18 mouse cellular contexts compared by ENCODE assay signal in the genomic region with DNA sequence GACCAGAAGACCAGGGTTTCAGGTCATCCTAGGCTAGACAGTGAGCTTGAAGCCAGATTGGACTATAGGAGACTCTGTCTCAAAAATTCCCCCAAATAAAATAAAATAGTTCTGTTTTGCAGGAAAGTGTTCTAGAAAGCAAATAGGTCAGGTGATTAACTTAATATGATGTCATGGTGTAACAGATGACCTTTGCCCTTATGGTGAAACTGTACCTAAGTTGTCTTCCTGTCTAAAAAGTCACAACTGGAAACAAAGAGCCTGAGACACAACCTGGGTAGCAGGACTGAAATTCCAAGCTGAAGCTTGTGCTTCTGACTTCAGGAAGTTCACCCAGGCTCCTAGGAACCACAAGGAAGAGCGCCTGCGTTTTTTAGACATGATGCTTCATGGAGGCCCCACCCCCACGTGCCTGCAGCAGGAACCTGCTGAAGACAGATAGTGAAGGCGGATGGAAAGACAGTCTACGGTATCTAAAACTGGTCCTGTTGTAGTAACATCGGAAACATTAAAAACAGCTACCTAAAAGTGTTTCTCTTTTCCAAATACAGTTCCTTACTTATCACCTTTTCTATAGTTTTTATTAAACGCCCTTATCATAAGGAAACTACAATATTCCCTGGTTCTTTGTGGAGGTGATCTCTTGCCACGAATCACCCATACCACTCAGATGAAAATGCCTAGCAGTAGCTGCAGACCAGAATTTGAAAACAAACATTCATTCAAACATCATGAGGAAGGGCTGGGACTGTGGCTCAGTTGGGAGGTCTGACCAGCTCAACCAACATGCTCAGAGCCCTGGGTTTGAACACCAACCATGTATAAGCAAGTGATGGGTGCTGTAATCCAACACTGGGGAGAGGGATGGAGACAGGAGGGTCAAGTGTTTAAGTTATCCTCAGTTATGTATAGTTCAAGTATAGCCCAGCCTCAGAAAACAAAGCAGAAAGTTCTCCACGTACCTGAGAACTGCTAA. TPM values are rescaled to one million over a fixed set of nuclear protein-coding genes. Genes with fewer than 3 reads are reported as not detected.
DNase-seq lines count a peak whose midpoint lies in the region; ATAC-seq and TF ChIP-seq lines count a peak whose summit lies in the region.
"Had no signal": no experiment of that assay in that cellular context is flagged by ENCODE, and none has a peak within 500 bp of the region (broad histone marks: within the 10 kb centered on the region; RNA-seq: fewer than 3 reads in every experiment).

No protein-coding gene starts in this region.

- TF ChIP-seq CTCF in heart, adult 2 months (IDR thresholded peaks at IDR 0.05): no peak
- no peak for TF ChIP-seq CTCF in left cerebral cortex, adult 2 months (IDR thresholded peaks at IDR 0.05)
- no peak for TF ChIP-seq CTCF in gastrocnemius, adult 2 months (IDR thresholded peaks at IDR 0.05)

- WGBS in heart, embryonic 10.5 days: 59% methylated on average over 9 of the region's 9 CpGs
- 65% methylated on average over 9 of the region's 9 CpGs for WGBS in heart, adult 2 months

- intact Hi-C loops in heart, adult 2 months (cut with DNase I): no loop called here
- intact Hi-C loops in left cerebral cortex, adult 2 months (cut with DNase I): no loop called here
- intact Hi-C loops in gastrocnemius, adult 2 months (cut with DNase I): loop anchor here (5.0 kb wide), 1 partner anchor 53 kb away; a partner anchor contains a TSS

- no peak overlapping the region for H3K4me3 ChIP-seq in heart, embryonic 10.5 days
- H3K4me3 ChIP-seq in heart, adult 2 months: no peak overlapping the region
- no peak overlapping the region for H3K4me3 ChIP-seq in left cerebral cortex, adult 2 months
- no peak overlapping the region for H3K4me3 ChIP-seq in gastrocnemius, adult 2 months
- H3K4me3 ChIP-seq: embryonic facial prominence, embryonic 15.5 days; layer of hippocampus, adult 2 months; midbrain, embryonic 10.5 days had no signal

- peak; percentile 64 for DNase-seq in heart, embryonic 10.5 days (ENCODE audit: low spot score)
- no peak for DNase-seq in heart, adult 2 months
- DNase-seq in MEL-GATA-1-ER (ENCODE audit: extremely low read depth, low read depth): peak; percentile 69
- DNase-seq in left cerebral cortex, adult 2 months (ENCODE audit: extremely low spot score in 1 of 2, low spot score in 2 of 2): no peak
- DNase-seq in layer of hippocampus, adult 9-11 months: no peak
- DNase-seq in gastrocnemius, adult 2 months: no peak
- DNase-seq: cerebellum, adult 11-12 months; gastrocnemius, postnatal 25 days; lung, adult 2 months; right cerebral cortex, adult 18-20 months; thymus, postnatal 4 days had no signal

- H3K4me1 ChIP-seq in heart, embryonic 10.5 days: peaks cover 39% of the 10 kb centered on the region
- peaks cover 5% of the 10 kb centered on the region for H3K4me1 ChIP-seq in heart, adult 2 months (ENCODE audit: control insufficient read depth, insufficient read depth, low read length)

- H3K27me3 ChIP-seq in heart, embryonic 10.5 days (ENCODE audit: insufficient read depth, poor library complexity, severe bottlenecking): no peaks in the 10 kb centered on the region
- no peaks in the 10 kb centered on the region for H3K27me3 ChIP-seq in heart, adult 2 months (ENCODE audit: control insufficient read depth, insufficient read depth, low read length)
- H3K27me3 ChIP-seq: embryonic facial prominence, embryonic 15.5 days had no signal

- H3K27ac ChIP-seq in heart, embryonic 10.5 days: peak overlapping the region; percentile 36
- H3K27ac ChIP-seq in heart, adult 2 months: no peak overlapping the region
- H3K27ac ChIP-seq in left cerebral cortex, adult 2 months: no peak overlapping the region
- H3K27ac ChIP-seq in gastrocnemius, adult 2 months: no peak overlapping the region
- H3K27ac ChIP-seq: embryonic facial prominence, embryonic 15.5 days; hindbrain, postnatal 0 days; layer of hippocampus, adult 2 months; midbrain, embryonic 10.5 days had no signal

- TF ChIP-seq EP300 in heart, adult 2 months (IDR thresholded peaks at IDR 0.05; ENCODE audit: insufficient read depth, low read depth, low read length): no peak

- ATAC-seq in erythroid progenitor cell, adult 5-6 weeks (replicated peaks; ENCODE audit: low FRiP score, poor library complexity, severe bottlenecking): peak; percentile 81
- ATAC-seq in megakaryocyte progenitor cell, adult 5-6 weeks (replicated peaks; ENCODE audit: poor library complexity): peak; percentile 63
- ATAC-seq: forebrain, embryonic 16.5 days; hindbrain, postnatal 0 days had no signal

- no peak for TF ChIP-seq POLR2A in heart, adult 2 months (IDR thresholded peaks at IDR 0.05; ENCODE audit: insufficient read depth, low read depth, low read length)

- H3K36me3 ChIP-seq in heart, embryonic 10.5 days: peaks cover 3% of the 10 kb centered on the region; the same call in 1 of the 2 replicates
- H3K36me3 ChIP-seq in heart, adult 2 months (ENCODE audit: control insufficient read depth, insufficient read depth, low read length): no peaks in the 10 kb centered on the region
- H3K36me3 ChIP-seq: midbrain, embryonic 10.5 days had no signal

- no peak overlapping the region for H3K9ac ChIP-seq in heart, adult 2 months (ENCODE audit: low read depth, low read length)
- H3K9ac ChIP-seq: embryonic facial prominence, embryonic 15.5 days had no signal

- H3K79me2 ChIP-seq in heart, adult 2 months (replicated peaks; ENCODE audit: control insufficient read depth, insufficient read depth, low read length): no peaks in the 10 kb centered on the region

- H3K9me3 ChIP-seq in heart, embryonic 10.5 days: no peaks in the 10 kb centered on the region
- H3K9me3 ChIP-seq: embryonic facial prominence, embryonic 15.5 days; midbrain, embryonic 10.5 days had no signal

RNA-seq across cellular contexts. Expression of a gene that starts 12.3 kb away (rescaled TPM):
- polyA plus RNA-seq in heart, embryonic 10.5 days (2016; fragmentation: Nextera tagmentation; extraction: Ambion mirVana): 123 and 129 TPM in 2 replicates
- 10 to 100 TPM; 43.0 to 50.5 TPM for total RNA-seq in heart, adult 2 months (2021)
- polyA plus RNA-seq in heart, adult 2 months (2012; rRNA removed): 39.4 and 77.7 TPM in 2 replicates
- total RNA-seq in erythroid progenitor cell, adult 5-6 weeks (2015; ENCODE audit: low replicate concordance): 71.4 and 112 TPM in 2 replicates
- total RNA-seq in erythroid progenitor cell, adult 5-6 weeks (2017; ENCODE audit: low replicate concordance): 65.8 and 73.0 TPM in 2 replicates
- total RNA-seq in megakaryocyte progenitor cell, adult 5-6 weeks (2015): 222 and 260 TPM in 2 replicates
- total RNA-seq in megakaryocyte progenitor cell, adult 5-6 weeks (2017): 190 and 247 TPM in 2 replicates
- total RNA-seq in left cerebral cortex, adult 2 months (2021): 10 to 100 TPM; 44.1 to 44.8 TPM
- total RNA-seq in gastrocnemius, adult 2 months (2021): 10 to 100 TPM; 35.7 to 44.7 TPM

RNA-seq across cellular contexts. Expression of a gene that starts 12.6 kb away (rescaled TPM):
- 38.3 and 46.9 TPM in 2 replicates for polyA plus RNA-seq in heart, embryonic 10.5 days (2016; fragmentation: Nextera tagmentation; extraction: Ambion mirVana)
- total RNA-seq in heart, adult 2 months (2021): 10 to 100 TPM; 14.6 to 18.0 TPM
- 9.7 and 12.2 TPM in 2 replicates for polyA plus RNA-seq in heart, adult 2 months (2012; rRNA removed)
- 41.1 and 67.5 TPM in 2 replicates for total RNA-seq in erythroid progenitor cell, adult 5-6 weeks (2015; ENCODE audit: low replicate concordance)
- 47.8 and 49.5 TPM in 2 replicates for total RNA-seq in erythroid progenitor cell, adult 5-6 weeks (2017; ENCODE audit: low replicate concordance)
- 78.9 and 81.3 TPM in 2 replicates for total RNA-seq in megakaryocyte progenitor cell, adult 5-6 weeks (2015)
- 92.5 and 99.5 TPM in 2 replicates for total RNA-seq in megakaryocyte progenitor cell, adult 5-6 weeks (2017)
- 10 to 100 TPM; 26.4 to 27.4 TPM for total RNA-seq in left cerebral cortex, adult 2 months (2021)
- 1 to 10 TPM; 5.7 to 7.8 TPM for total RNA-seq in gastrocnemius, adult 2 months (2021)

RNA-seq across cellular contexts. Expression of a gene that starts 52.4 kb away (rescaled TPM):
- polyA plus RNA-seq in heart, embryonic 10.5 days (2016; fragmentation: Nextera tagmentation; extraction: Ambion mirVana): 54.5 and 63.1 TPM in 2 replicates
- total RNA-seq in heart, adult 2 months (2021): 10 to 100 TPM; 17.8 to 18.2 TPM
- polyA plus RNA-seq in heart, adult 2 months (2012; rRNA removed): 8.5 and 20.5 TPM in 2 replicates
- 108 and 132 TPM in 2 replicates for total RNA-seq in erythroid progenitor cell, adult 5-6 weeks (2015; ENCODE audit: low replicate concordance)
- 110 and 121 TPM in 2 replicates for total RNA-seq in erythroid progenitor cell, adult 5-6 weeks (2017; ENCODE audit: low replicate concordance)
- total RNA-seq in megakaryocyte progenitor cell, adult 5-6 weeks (2015): 93.9 and 117 TPM in 2 replicates
- total RNA-seq in megakaryocyte progenitor cell, adult 5-6 weeks (2017): 86.4 and 122 TPM in 2 replicates
- total RNA-seq in left cerebral cortex, adult 2 months (2021): 10 to 100 TPM; 38.4 to 38.6 TPM
- 10 to 100 TPM; 14.4 to 18.8 TPM for total RNA-seq in gastrocnemius, adult 2 months (2021)

RNA-seq across cellular contexts. Expression of a gene that starts 53.1 kb away (rescaled TPM):
- polyA plus RNA-seq in heart, embryonic 10.5 days (2016; fragmentation: Nextera tagmentation; extraction: Ambion mirVana): 85.1 and 91.3 TPM in 2 replicates
- total RNA-seq in heart, adult 2 months (2021): 10 to 100 TPM; 67.5 to 72.2 TPM
- polyA plus RNA-seq in heart, adult 2 months (2012; rRNA removed): 31.3 and 42.6 TPM in 2 replicates
- total RNA-seq in erythroid progenitor cell, adult 5-6 weeks (2015; ENCODE audit: low replicate concordance): 191 and 241 TPM in 2 replicates
- total RNA-seq in erythroid progenitor cell, adult 5-6 weeks (2017; ENCODE audit: low replicate concordance): 160 and 213 TPM in 2 replicates
- total RNA-seq in megakaryocyte progenitor cell, adult 5-6 weeks (2015): 156 and 161 TPM in 2 replicates
- total RNA-seq in megakaryocyte progenitor cell, adult 5-6 weeks (2017): 134 and 154 TPM in 2 replicates
- total RNA-seq in left cerebral cortex, adult 2 months (2021): 100 to 1,000 TPM in 1 of 2 experiments, 10 to 100 TPM in 1; 98.6 to 108 TPM
- total RNA-seq in gastrocnemius, adult 2 months (2021): 10 to 100 TPM; 53.6 to 61.2 TPM

Comparison
In these comparisons a context has a peak if more than half of its experiments do, and no peak if none do; other contexts are left out.
1. DNase-seq: peak in heart, embryonic 10.5 days (single experiment) and MEL-GATA-1-ER (single experiment); none in heart, adult 2 months (0 of 2), left cerebral cortex, adult 2 months (0 of 2), layer of hippocampus, adult 9-11 months (single experiment) and gastrocnemius, adult 2 months (single experiment).